In the genomic region with DNA sequence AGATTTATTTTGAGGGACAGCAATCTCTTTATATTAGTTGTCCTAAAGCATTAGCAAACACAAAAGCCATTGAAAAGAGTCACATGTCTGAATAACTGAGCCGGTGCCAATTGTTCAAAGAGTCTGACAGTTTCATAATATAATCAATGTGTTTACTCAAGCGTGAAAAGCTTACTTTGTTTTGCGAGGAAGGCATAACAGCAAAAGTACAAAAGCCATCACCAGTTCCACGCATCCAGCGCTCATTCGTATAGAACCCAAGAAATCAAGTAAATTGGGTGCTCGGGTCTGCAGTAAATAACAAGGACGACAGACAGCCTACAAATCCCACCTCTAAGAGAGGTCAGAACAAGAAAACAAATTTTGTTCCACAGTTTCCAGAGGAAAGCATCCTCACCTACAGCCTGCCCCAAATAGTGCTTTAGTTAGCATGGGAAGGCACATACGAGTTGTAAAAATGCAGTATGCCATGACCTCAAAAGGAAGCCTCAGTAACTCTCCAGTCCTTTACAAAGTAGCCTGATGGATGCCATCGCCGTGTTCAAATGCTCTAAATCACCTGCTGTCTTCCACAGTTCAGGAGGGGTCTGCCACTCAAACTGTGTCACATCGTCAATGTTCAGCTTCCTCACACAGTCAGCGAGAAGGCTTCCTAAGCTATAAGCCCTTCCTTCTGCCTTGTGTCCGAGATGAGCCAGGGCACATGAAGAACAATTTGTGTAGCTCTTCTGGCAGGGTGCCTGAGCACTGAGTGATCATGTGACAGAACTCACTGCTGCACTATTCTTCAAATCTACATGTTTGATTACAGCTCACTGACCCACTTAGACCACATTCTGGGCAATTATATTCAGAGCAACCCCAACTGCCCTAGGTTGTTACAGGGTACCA, we compare ENCODE assay signal across 11 mouse cellular contexts. TPM values are rescaled to one million over a fixed set of nuclear protein-coding genes. Genes with fewer than 3 reads are reported as not detected.
DNase-seq lines count a peak whose midpoint lies in the region; ATAC-seq lines count a peak whose summit lies in the region.
"Had no signal": no experiment of that assay in that cellular context is flagged by ENCODE, and none has a peak within 500 bp of the region (broad histone marks: within the 10 kb centered on the region; RNA-seq: fewer than 3 reads in every experiment).

No protein-coding gene starts in this region.

- H3K27ac ChIP-seq in heart, embryonic 14.5 days (replicated peaks in 1 of 2; ENCODE audit: control insufficient read depth in 1 of 2, insufficient read depth in 1 of 2, low read depth in 2 of 2, low read length in 2 of 2), result peak overlapping the region; percentile 60 to 63
- 0 out of 2 replicates have a peak overlapping the region, but pooled peaks have one; percentile 8 for H3K27ac ChIP-seq in midbrain, embryonic 12.5 days (replicated peaks)
- H3K27ac ChIP-seq: heart, adult 2 months; liver, embryonic 14.5 days; stomach, embryonic 15.5 days had no signal

- no peaks in the 10 kb centered on the region for H3K9me3 ChIP-seq in heart, embryonic 14.5 days (ENCODE audit: control insufficient read depth, low read length)
- H3K9me3 ChIP-seq in midbrain, embryonic 12.5 days, result no peaks in the 10 kb centered on the region
- H3K9me3 ChIP-seq: stomach, embryonic 15.5 days had no signal

- peak; percentile 30 for DNase-seq in ovary, adult 18-20 months (ENCODE audit: low spot score)
- no peak for DNase-seq in ovary, postnatal 36 days (ENCODE audit: low spot score)
- DNase-seq in cerebellum, postnatal 10 days, result peak; percentile 70 to 71
- DNase-seq in thymus, postnatal 10 days (ENCODE audit: low spot score in 2 of 2), result no peak
- no peak for DNase-seq in spleen, postnatal 14 days (ENCODE audit: low spot score in 2 of 2)

- peak overlapping the region; percentile 28; the same call in 1 of the 2 replicates for H3K9ac ChIP-seq in heart, embryonic 14.5 days (ENCODE audit: low read length)
- H3K9ac ChIP-seq in midbrain, embryonic 12.5 days (replicated peaks), result no peak overlapping the region
- H3K9ac ChIP-seq: liver, embryonic 14.5 days; stomach, embryonic 15.5 days had no signal

- peak; percentile 35; the same call in 1 of the 2 replicates for ATAC-seq in heart, embryonic 14.5 days (ENCODE audit: insufficient number of reproducible peaks, insufficient read depth, low FRiP score, low read depth)
- ATAC-seq in midbrain, embryonic 12.5 days (ENCODE audit: low FRiP score, low read depth), result peak; percentile 75
- ATAC-seq in megakaryocyte, adult 5-6 weeks (ENCODE audit: poor library complexity, severe bottlenecking), result no peak

- no peaks in the 10 kb centered on the region for H3K27me3 ChIP-seq in heart, embryonic 14.5 days (ENCODE audit: control insufficient read depth, insufficient read depth, low read length)
- peaks cover 47% of the 10 kb centered on the region for H3K27me3 ChIP-seq in midbrain, embryonic 12.5 days
- H3K27me3 ChIP-seq: stomach, embryonic 15.5 days had no signal

- no peak overlapping the region for H3K4me3 ChIP-seq in heart, embryonic 14.5 days (ENCODE audit: control insufficient read depth in 1 of 2, insufficient read depth in 1 of 2, low read depth in 1 of 2, low read length in 2 of 2)
- no peak overlapping the region for H3K4me3 ChIP-seq in midbrain, embryonic 12.5 days
- H3K4me3 ChIP-seq: heart, adult 2 months; stomach, embryonic 15.5 days had no signal

- H3K4me2 ChIP-seq in heart, embryonic 14.5 days (ENCODE audit: low read length), result peak overlapping the region; percentile 26
- H3K4me2 ChIP-seq in midbrain, embryonic 12.5 days (replicated peaks), result peak overlapping the region; percentile 40
- H3K4me2 ChIP-seq: stomach, embryonic 15.5 days had no signal

- WGBS in heart, embryonic 14.5 days, result 59% methylated on average over 14 of the region's 14 CpGs
- 12% methylated on average over 14 of the region's 14 CpGs for WGBS in midbrain, embryonic 12.5 days

- peaks cover 11 to 35% of the 10 kb centered on the region in 2 experiments for H3K4me1 ChIP-seq in heart, embryonic 14.5 days (ENCODE audit: control insufficient read depth in 2 of 2, insufficient read depth in 2 of 2, low read length in 2 of 2)
- H3K4me1 ChIP-seq in midbrain, embryonic 12.5 days, result peaks cover 40% of the 10 kb centered on the region

- H3K36me3 ChIP-seq in heart, embryonic 14.5 days (ENCODE audit: control insufficient read depth, insufficient read depth, low read length), result no peaks in the 10 kb centered on the region
- no peaks in the 10 kb centered on the region for H3K36me3 ChIP-seq in midbrain, embryonic 12.5 days
- H3K36me3 ChIP-seq: stomach, embryonic 15.5 days had no signal

RNA-seq across cellular contexts. Expression of a gene that starts 41.9 kb away (rescaled TPM):
- 18.2 and 18.9 TPM in 2 replicates for polyA plus RNA-seq in heart, embryonic 14.5 days (2014; fragmentation: Nextera tagmentation; extraction: Ambion mirVana)
- polyA plus RNA-seq in midbrain, embryonic 12.5 days (2016; fragmentation: Nextera tagmentation; extraction: Ambion mirVana), result 6.9 and 7.9 TPM in 2 replicates
- total RNA-seq in megakaryocyte, adult 5-6 weeks (2015), result 1.8 and 3.9 TPM in 2 replicates
- 1.7 and 5.0 TPM in 2 replicates for total RNA-seq in megakaryocyte, adult 5-6 weeks (2017)

Comparison
In these comparisons a context has a peak if more than half of its experiments do, and no peak if none do; other contexts are left out.
1. DNase-seq: peak in ovary, adult 18-20 months (single experiment) and cerebellum, postnatal 10 days (2 of 2); none in ovary, postnatal 36 days (single experiment), thymus, postnatal 10 days (0 of 2) and spleen, postnatal 14 days (0 of 2).